Mouse (Mus musculus): Measurements from ENCODE around the gene Rrp1. TPM values are rescaled to one million over a fixed set of nuclear protein-coding genes. Genes with fewer than 3 reads are reported as not detected.

Rrp1 gene
- total RNA-seq, 2 experiments from 2014 or later = 337 to 342 TPM

- no peak for DNase-seq (ENCODE audit: low spot score in 2 of 2)
These were observed 61.9 kb downstream of the Rrp1 start for GRCm38 (mm10) chr10:78350796-78351556.

Small RNAs within 50 kb of the gene (microRNA-seq; reads per million reads assigned to microRNA genes)
- gene Mir6410 (0 reads per million in 2 experiments), gene Mir6907 (1.7 to 2.9 reads per million in 2 experiments), gene Mir6908 (0.90 to 2.0 reads per million in 2 experiments)

Other genes with a start within 250 kb of the Rrp1 start
- 100 to 1,000 TPM; 116 to 119 TPM for gene D10Jhu81e, start 243.3 kb downstream of the Rrp1 start, total RNA-seq (2021)
- 10 to 100 TPM; 17.5 to 17.9 TPM for gene Pwp2, start 227.9 kb downstream of the Rrp1 start, total RNA-seq (2021)
- gene Trappc10, start 168.4 kb downstream of the Rrp1 start, total RNA-seq (2021) = 10 to 100 TPM; 76.9 to 80.1 TPM
- 100 to 1,000 TPM; 258 to 259 TPM for gene Agpat3, start 60.6 kb downstream of the Rrp1 start, total RNA-seq (2021)
- 10 to 100 TPM; 33.8 to 37.6 TPM for gene Cstb, start 12.6 kb upstream of the Rrp1 start, total RNA-seq (2021)
- 10 to 100 TPM; 71.0 to 73.2 TPM for gene Pdxk, start 51.9 kb upstream of the Rrp1 start, total RNA-seq (2021)
- gene Olfr1358, start 104.4 kb upstream of the Rrp1 start, total RNA-seq (2021) = not detected
- 10 to 100 TPM; 17.7 to 25.1 TPM for gene Ilvbl, start 161.3 kb upstream of the Rrp1 start, total RNA-seq (2021)
- 1 to 10 TPM; 5.0 to 5.1 TPM for gene Syde1, start 178.9 kb upstream of the Rrp1 start, total RNA-seq (2021)
- gene Olfr1357, start 205.0 kb upstream of the Rrp1 start, total RNA-seq (2021) = not detected

Measured in layer of hippocampus, postnatal 14 days (tissue).